Mouse (Mus musculus): Measurements from ENCODE around the gene Hoxd12.

Gene Hoxd12

DNA sequence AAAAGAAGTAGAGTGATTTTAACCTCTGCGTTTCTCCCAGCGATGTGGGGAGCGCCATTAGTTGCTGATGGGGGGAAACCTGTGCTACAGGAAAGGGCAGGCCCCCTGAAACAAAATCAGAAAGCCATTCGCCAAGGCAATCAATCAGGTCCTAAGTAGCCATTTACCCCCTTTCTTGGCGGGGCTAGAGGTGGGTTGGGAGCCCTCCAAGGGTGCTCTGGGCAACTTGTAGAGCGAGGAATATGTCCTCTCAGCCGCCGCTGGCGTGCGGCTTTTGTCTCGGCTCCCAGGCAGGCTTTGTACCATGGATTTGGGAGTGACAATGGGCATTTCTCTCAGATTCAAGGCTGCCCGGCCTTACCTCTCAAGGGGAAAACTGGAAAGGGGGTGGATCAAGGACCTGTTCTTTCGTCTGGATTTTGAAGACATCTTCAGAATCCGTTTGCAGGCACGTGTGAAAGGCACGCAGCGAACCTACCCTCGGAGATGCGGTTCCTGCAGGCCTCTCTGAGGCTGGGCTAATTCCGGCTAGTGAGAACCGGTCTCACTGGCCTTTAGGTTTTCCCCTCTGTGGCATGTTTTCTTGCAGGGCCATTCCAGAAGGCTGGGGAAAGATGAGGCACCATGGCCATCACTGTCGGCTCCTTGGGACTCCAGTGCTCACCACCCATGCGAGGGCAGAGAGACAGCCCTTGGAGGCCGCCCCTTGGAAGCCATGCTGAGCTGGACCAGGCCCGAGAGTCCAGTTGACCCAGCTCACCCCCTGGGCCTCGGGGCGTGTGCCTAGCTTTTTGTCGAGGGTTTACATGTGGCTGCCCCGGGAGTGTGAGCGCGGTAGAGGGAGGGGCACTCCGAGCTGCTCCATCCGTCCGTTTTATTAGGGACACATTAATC is 21.9 kb downstream of the Hoxd12 start:
- no peak for DNase-seq

DNA sequence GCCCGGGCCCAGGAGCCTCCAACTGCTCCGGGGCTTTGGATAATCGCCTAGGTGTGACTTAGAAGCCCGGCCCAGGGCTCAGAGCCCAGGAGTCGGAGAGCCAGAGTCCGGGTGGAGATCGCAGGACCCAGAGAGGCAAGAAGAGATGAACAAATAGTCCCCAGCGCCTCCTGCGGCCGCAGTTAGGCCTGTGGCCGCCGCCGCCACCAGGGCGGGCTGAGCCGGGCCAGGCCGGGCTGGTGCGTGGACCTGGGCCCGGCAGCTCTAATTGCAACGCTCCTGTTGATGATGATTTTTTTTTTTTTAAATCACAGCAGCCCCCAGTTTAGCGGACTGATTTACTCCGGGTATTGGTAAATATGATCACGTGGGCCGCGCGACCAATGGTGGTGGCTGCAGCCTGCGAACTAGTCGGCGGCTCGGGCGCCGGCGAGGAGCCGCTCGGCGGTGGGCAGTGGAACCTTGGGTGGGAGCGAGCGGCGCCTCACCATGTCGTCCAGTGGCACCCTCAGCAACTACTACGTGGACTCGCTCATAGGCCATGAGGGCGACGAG is 22.8 kb downstream of the Hoxd12 start, which contains the start of gene Hoxd9:
Gene Hoxd9 (plus strand): TSS at position 161 of the 555 bp plus-strand sequence.
- DNase-seq, result no peak

DNA sequence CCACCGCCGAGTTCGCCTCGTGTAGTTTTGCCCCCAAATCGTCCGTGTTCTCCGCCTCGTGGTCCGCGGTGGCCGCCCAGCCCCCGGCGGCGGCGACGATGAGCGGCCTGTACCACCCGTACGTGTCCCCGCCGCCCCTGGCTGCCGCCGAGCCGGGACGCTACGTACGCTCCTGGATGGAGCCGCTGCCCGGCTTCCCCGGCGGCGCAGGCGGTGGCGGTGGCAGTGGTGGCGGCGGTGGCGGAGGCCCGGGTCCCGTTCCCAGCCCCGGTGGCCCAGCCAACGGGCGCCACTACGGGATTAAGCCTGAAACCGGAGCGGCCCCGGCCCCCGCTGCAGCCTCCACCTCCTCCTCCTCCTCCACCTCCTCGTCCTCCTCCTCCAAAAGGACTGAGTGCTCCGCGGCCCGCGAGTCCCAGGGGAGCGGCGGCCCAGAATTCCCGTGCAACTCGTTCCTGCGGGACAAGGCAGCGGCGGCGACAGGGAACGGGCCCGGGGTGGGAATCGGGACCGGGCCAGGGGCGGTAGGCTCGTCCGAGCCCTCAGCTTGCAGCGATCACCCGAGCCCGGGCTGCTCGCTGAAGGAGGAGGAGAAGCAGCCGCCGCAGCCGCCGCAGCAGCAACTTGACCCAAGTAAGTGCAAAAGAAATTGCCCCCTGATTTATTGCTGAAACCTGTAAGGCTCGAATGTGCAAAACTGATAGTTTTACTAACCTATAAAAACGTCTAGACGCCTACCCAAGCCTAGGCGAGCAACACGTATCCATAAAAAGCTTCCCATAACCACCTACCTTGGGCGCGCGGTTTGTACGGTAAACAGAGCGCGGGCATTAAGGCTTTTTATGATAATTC is 23.6 kb downstream of the Hoxd12 start:
- no peak for DNase-seq

DNA sequence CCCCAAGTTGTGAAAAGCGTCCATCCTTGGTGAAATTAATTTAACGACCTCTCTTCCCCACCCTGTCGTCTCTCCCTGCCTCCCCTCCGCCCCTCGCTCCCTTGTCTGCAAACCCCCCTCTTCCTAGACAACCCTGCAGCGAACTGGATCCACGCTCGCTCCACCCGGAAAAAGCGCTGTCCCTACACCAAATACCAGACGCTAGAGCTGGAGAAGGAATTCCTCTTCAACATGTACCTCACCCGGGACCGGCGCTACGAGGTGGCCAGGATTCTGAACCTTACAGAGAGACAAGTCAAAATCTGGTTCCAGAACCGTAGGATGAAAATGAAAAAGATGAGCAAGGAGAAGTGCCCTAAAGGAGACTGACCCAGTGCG is 24.2 kb downstream of the Hoxd12 start:
- DNase-seq, result no peak

GRCm38 (mm10) chr2:74699664-74700545 is 25.1 kb downstream of the Hoxd12 start:
- DNase-seq, result no peak

DNA sequence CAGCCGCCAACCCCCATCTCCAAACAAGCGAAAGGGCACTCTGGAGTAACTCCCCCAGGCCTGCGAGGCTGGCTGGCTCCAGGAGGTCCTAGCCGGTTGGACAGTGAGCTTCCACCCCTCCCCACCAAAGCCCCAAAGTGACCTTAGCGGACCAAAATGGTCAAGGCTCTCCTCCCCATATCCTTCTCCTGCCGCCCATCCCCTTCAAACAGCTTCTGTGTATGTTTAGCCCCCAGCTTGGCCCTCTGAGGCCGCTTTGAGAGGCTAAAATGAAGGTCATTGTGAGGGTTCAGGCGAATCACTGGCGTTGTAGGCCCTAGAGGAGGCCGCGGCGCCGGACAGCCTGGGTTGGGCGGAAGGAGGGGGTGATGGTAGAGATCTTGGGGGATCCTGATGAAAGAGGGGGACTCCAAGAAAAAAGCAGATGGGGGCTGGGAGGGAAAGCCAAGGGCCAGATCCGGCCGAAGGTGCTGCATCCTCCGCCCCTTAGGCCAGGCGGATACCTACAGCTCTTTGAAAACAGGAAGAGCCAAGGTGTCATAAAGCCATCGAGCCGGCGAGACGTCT is 25.8 kb downstream of the Hoxd12 start:
- no peak for DNase-seq

DNA sequence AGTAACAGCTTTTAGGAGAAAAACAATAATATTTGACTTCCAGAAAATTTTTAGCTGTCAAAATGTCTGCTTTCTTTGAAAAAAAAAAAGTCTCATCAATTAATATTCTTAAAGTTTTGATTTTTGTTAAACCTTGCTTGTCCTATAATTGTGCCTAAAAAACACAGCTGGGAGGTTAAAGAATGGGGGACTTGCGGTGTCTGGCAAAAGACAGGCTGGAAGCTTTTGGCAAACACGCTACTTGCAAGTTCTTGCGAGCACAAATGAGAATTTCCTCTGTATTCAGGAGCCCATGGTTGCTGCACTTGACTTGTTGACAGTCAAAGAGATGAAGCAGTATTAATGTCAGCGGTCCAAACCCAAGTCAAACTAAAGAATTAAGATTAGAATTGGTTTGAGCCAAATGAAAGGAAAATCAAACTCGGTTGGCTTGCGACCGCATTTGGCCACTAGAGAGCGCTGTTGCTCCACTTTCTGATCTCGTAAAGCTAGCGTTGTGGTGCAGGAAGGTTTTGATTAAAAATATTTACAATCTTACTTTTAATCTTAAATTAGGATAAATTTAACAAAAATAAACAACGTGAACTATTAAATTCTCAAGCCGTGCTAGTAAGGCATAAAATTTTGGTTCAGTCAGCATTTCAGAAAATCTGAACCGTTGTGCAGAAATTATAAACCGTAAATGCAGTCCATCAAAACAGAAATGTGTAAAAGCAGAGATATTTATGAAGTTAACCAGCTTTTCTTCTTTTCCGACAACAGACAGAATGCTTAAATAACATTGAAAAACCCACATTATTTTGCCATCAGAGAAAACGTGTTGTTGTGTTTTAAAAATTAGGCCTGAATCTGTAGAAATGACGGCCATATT is 27.4 kb downstream of the Hoxd12 start:
- DNase-seq, result peak; percentile 42

- DNase-seq, result no peak
Measured at GRCm38 (mm10) chr2:74702820-74703219, 28.0 kb downstream of the Hoxd12 start.

GRCm38 (mm10) chr2:74703317-74703716 is 28.5 kb downstream of the Hoxd12 start:
- no peak for DNase-seq

DNA sequence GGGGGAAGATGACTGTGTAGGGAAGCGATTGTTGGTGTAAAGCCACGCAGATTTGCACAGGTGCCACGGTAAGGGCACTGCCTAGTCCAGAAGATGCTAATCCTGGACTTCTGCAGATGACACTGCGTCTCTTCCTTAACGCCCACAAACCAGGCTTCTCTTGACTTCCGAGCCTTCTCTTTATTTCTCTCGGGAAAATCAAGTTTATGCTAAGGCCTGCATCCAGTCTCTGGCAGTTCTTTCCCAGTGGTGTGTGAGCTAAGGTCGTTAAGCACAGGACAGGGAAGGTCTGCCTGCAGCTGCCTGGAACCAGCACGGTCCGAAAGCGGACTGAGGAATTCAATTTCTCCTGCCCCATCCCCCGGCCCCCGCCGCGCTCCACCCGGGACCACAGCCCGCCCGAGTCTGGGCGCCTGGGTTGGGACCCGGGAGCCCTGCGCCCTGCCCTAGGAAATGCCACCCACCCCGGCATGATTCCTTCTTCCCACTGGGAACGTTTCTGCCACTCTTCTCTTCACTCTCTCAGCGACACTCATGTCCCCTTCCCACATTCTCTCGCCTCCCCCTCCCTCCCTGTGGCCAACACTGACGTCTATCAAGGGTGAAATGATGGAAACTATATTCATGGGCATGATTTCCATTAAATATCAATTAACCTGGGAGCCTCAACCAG is 29.0 kb downstream of the Hoxd12 start:
- no peak for DNase-seq

- DNase-seq, result no peak
Measured at GRCm38 (mm10) chr2:74704393-74704998, 29.7 kb downstream of the Hoxd12 start, which contains the start of gene Hoxd8. Hoxd8 (plus strand) TSS chr2:74704615.

DNA sequence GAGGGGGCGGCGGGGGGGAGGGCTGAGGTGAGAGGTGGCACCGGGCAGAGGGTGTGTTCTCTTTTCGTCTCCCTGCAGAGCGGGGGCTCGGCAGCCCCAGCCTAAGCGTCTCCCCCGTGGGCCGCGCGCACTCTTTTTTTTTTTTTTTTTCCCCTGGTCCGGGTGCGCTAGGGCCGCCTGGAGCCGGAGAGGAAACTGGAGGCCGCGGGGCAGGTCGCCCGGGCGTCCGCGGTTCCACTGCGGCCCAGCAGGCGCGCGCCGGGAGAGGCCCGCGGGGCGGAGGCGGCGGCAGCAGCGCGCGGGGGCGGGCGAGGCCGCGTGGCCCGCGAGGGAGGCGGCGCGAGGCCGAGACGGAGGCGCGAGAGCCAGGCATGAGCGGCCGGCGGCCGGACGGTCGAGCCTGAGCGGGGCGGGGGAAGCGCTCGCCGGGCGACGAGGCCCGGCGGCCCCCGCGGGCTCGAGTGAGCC is 30.2 kb downstream of the Hoxd12 start:
- DNase-seq, result no peak

DNA sequence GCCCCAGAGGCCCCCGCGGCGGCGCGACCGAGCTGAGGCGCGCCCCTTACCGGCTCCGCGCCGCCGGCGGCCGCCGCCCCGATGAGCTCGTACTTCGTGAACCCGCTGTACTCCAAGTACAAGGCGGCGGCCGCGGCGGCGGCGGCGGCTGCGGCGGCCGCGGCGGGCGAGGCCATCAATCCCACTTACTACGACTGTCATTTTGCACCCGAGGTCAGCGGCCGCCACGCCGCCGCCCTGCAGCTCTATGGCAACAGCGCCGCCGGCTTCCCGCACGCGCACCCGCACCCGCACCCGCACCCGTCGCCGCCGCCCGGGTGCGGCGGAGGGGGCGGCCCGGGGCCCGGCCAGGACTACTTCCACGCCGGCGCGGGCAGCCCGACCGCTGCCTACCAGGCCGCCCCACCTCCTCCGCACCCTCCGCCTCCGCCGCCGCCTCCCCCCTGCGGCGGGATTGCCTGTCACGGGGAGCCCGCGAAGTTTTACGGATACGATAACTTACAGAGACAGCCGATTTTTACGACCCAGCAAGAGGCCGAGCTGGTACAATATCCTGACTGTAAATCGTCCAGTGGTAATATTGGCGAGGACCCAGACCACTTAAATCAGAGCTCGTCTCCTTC is 30.8 kb downstream of the Hoxd12 start:
- DNase-seq, result no peak

DNA sequence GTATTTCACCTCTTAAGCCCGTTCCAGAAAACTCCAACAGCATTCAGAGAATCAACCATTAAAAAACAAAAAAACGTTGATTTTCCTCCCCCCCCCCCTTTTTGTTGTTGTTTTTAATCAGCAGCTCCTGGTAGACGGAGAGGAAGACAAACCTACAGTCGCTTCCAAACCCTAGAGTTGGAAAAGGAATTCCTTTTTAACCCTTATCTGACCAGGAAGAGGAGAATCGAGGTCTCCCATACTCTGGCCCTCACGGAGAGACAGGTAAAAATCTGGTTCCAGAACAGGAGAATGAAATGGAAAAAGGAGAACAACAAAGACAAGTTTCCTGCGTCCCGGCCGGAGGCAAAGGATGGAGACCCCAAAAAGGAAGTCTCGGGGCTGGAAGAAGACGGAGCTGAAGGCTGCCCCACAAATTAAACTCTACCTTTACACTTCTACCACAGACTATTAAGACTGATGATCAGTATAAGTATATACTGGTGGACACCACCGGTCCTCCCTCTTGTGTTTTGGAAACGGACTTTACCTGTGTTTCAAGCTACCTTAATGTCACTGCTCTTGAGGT is 31.7 kb downstream of the Hoxd12 start:
- DNase-seq, result no peak

DNA sequence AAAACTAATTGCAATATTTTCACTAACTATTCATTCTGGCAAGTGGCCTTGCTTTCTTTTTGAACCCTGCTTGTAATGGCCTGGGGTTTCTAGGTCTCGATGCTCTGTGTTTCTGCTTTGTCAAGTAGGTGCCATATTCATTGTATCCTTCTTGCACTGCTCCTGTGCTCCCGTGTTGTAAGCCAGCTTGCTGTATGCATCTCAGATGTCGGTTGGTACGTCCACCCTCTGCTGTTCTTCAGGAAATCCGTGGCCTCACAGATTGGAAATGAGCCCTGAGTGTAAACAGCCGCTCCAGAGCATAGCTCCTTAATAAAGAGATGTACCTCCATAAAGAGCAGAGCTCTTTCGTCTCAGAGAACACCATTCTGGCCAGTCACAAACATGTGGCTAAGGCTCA is 32.8 kb downstream of the Hoxd12 start:
- DNase-seq, result no peak

- DNase-seq, result no peak
Measured at GRCm38 (mm10) chr2:74708676-74709075, 33.9 kb downstream of the Hoxd12 start.

DNA sequence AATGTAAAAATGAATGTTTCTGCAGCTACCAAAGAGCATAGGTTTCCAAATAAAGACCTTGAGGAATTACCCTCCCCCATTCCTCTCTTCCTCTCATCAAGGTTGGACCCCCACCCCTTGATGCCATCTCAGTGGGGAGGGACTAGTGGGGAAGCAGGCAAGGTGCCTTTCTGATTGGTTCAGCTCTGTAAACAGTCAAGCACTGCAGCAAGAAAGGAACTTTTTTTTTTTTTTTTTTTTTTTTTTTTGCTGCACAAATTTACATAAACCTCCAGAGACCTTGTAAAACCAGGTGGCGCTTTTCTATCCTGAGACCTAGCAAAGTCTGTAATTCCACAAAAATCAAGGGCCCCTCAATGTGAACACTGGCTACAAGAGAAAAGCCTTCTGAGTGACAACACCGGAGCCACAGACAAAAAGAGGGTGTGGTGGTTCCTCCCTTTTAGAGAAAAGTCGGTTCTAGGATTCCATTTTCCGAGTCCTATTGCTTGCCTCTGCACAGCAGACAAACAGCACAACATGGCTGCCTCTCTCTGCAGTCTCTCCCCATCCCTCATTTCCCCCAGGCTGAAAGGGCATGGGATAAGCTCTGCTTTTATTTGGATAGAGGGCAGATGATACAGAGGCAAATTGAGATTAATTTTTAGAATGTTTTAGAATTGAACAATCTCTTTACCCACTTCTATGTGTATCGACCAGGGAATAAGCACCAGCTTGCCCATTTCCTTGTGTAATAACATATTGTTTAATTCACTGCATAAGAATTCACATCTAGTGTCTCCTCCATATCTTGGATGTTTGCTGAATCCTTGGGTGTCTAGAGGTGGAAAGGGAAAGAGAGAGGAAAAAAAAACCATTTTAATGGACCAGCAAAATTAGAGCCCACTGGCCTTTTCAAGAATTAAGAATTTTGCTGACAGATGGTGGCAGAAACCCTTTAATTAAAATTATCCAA is 34.9 kb downstream of the Hoxd12 start:
- DNase-seq, result no peak

Data from cerebellum, adult 9-11 months (tissue).